Mouse (Mus musculus) frontal cortex, adult 2 months (tissue): Measurements from ENCODE around the gene Gm20708. TPM values are rescaled to one million over a fixed set of nuclear protein-coding genes. Genes with fewer than 3 reads are reported as not detected.
A peak's percentile ranks its signal among the peaks of the same experiment; 100 is the strongest.
"Not testable (repeated sequence)": the region's sequence is repeated elsewhere in the genome, so short reads cannot be mapped to it uniquely, and the experiment has no call there.

Experiments used
- DNase-seq, 2 experiments: peaks; one replicate each; pipeline ENCODE4 v3.0.0; 2022; ENCODE audit warnings: low spot score in 1 of 2; ENCODE audit errors: extremely low spot score in 1 of 2
- polyA plus RNA-seq: library from polyadenylated mRNA; depleted of rRNA; stranded (reverse); fragments of >200 nt; gene quantifications from 2 replicates; pipeline ENCODE4 v1.2.3, GENCODE M21; 2012

Gm20708 gene
- polyA plus RNA-seq, 1 experiment, result 1.3 TPM

- no peak for DNase-seq
Observed at GRCm38 (mm10) chr11:117806781-117807180, 2.7 kb upstream of the Gm20708 start.

- DNase-seq, result peak in 1 of 2 experiments; percentile 56
Observed at GRCm38 (mm10) chr11:117810401-117811046, 1.1 kb downstream of the Gm20708 start.

GRCm38 (mm10) chr11:117813867-117814266 lies 4.4 kb downstream of the Gm20708 start:
- DNase-seq, result no peak

- no peak for DNase-seq
Observed at GRCm38 (mm10) chr11:117814704-117815366, 5.4 kb downstream of the Gm20708 start.

DNA sequence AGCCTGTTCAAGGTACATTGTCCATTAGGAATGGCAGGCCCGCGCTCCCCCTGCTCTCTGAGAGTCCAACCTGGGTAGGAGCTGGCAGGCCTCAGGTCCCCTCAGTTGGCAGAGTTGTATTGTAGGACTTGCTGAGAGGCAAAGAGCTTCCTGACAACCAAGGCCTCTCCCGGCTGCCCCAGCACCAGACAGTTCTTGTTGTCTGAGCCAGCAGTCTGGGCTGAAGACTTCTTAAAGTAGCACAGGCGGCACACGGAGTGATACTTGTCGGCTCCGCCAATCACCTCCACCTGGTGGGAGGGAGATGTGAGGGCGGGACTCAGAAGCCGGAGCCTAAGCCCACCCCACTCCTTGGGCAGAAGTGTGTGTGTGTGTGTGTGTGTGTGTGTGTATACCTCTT lies 6.4 kb downstream of the Gm20708 start:
- not testable (repeated sequence) for DNase-seq

- DNase-seq, result no peak
Observed at GRCm38 (mm10) chr11:117816389-117816996, 7.0 kb downstream of the Gm20708 start.

DNA sequence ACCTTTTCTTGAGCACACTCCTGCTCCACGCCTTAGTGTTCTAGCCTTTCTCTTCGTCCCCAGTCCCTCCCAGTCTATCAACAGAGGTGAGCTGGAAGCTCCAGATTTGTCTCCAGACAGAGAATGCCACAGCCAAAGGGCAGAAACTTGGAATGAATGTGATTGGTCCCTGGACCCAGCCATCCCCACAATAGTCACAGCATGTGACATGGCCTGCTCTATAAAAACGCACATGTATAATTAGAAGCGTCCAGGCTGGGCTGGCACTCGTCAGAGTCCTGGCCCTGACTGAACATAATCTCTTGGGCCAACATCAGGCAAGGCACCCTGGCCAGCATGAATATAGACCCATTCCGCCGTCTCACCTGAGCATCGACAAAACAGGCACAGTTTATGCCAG lies 9.6 kb downstream of the Gm20708 start:
- no peak for DNase-seq

DNA sequence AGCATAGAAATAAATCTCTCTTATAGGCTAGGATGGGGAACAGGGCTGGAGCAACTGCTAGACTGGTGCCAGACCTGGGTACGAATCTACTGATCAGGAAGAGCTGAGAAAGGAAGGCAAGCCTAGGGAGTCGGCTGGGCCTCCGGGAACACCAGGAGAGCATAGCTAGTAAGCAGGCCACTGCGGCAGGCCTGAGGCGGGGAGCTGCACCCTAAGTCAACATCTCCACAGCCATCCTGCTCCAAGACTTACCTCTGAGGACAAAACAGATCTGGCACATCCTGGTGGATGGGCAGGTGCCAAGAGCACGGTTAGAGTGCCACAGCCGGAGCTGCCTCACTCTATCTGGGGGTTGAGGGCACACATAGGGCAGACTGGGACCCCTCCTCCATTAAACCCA lies 10.7 kb downstream of the Gm20708 start:
- no peak for DNase-seq

DNA sequence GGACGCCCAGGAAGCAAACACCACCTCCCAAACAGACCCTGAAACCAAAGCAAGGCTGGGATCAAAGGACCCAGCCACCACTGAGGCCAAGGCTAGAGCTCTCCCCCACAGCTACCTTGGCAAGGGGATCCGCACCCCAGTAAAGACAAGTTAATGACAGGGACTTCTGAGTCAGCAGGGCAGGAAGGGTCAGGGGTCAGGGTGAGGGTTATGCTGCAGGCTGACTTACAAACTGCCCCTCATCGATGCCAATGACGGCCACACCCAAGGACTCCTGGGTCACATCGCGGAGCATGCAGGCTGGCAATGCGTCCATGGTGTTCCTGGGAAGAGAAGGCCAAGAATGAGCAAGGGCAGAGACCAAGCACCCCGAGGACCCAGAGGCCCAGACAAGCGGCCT lies 12.4 kb downstream of the Gm20708 start:
- no peak for DNase-seq

DNA sequence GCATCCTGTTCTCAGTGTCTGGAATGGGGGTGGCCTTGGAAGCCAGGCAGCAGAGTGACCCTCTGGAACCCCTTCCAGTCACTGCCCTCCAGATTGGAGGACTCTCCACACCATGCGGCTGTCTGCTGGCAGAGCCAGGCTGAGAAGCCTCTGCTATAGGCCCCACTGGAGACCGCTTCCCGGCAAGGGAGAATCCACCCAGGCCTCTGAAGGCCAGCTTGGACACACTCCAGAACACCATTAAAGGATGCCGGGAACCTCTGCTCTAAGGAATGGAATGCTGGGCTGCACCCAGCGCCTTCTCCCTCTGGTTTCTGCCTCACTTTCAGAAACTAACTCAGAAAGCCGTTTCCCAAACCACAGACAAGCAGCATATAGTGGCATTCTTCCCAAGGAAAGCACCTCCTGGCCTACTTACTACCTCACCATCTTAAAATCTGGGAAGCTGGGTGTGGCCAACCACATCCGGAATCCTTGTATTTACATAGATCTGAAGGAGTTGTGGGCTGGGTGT lies 13.3 kb downstream of the Gm20708 start:
- DNase-seq, result no peak

DNA sequence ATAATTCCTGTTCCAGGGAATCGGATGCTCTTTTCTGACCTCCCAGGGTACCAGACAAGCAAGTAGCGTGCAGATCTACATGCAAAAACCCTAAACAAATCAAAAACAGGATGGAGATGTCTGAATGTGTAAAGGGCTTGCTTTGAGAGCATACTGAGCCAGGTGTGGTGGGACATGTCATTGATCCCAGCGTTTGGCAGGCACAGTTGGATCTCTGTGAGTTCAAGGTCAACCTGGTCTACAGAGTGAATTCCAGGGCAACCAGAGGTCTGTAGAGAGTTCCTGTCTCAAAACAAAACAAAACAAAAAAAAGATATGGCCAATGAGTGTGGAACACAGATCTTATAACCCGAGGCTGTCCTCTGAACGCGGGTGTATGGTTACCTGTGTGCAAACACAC lies 13.9 kb downstream of the Gm20708 start:
- no peak for DNase-seq

DNA sequence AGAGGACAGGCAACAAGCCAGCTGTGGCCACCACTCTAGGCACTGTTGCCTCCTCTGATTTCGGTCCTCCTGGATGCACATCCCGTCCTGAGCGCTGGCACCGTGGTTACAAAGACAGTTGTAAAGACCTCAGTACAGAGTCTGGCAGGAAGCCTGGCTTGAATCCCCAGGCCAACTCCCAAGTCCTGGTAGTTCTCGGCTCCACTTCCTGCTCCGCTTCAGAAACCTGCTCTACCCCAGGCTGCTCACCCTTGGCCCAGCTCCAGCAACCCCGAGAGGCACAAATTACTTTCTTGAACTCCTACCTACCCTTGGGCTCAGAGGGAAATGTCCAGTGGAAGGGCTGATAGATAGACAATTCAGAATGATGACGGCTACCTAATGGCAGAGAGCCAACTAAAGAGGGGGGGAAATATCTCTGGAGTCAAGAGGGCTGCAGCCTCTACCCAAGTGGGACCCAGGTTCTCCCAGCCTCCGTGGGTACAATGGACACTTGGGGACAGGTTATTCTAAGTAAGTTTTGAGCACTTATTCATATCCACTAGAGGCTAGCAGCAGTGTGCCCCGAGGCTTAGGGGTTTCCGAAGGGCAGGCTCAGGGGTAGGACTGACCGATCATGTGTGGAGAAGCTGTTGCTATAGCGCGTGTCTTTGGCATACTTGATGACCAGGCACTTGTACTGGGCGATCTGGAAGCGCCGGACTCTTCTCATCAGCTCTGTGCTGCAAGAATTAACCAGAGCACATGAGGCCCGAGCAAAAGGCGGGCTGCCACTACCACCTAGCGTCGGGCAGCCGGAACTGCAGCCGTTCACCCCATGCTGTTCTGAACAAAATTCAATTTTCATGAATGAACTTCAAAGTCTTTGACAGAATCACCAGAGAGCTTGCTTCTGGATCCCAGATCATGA lies 14.8 kb downstream of the Gm20708 start:
- DNase-seq, result peak in 1 of 2 experiments; percentile 88

GRCm38 (mm10) chr11:117825333-117826101 lies 16.0 kb downstream of the Gm20708 start, which contains the start of the genes Afmid and Tk1:
Gene Afmid (plus strand): TSS chr11:117825924.
Gene Tk1 (minus strand): TSS chr11:117826092.
- peak in 1 of 2 experiments; percentile 62 for DNase-seq

GRCm38 (mm10) chr11:117826164-117826563 lies 16.7 kb downstream of the Gm20708 start:
- DNase-seq, result no peak

- no peak for DNase-seq
Observed at GRCm38 (mm10) chr11:117826916-117827315, 17.4 kb downstream of the Gm20708 start.

- DNase-seq, result no peak
Observed at GRCm38 (mm10) chr11:117827386-117827785, 17.9 kb downstream of the Gm20708 start.

DNA sequence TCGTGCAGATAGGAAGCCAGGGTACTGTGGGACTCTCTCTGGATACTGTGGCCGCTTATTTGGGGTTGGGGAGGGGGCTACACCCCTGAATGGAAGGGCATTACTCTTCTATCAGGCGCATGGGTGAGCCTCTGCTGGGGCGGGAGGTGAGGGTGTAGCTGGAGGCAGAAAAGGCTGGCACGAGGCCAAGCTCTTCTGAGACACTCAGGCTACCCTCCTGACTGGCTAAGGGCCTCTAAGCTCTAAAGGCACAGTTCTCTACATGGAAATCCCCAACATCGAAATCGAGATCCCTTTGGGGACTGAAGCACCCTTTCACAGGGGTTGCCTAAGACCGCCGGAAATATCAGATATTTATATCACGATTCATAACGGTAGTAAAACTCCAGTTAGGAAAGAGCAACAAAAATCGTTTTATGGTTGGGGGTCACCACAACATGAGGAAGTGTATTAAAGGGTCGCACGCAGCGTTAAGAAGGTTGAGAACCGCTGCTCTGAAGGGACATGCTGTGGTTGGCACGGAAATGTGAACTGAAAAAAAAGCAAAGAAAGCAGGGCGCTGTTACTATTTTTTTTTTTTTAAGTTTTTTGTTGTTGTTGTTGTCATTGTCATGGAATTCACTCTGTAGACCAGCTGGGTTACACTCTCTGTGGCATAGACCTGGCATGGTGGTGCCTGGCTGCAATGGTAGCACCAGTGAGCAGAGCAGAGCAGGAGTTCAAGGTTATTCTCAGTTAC lies 18.9 kb downstream of the Gm20708 start:
- DNase-seq, result no peak

- DNase-seq, result no peak
Observed at GRCm38 (mm10) chr11:117828888-117829604, 19.6 kb downstream of the Gm20708 start.
